Mouse (Mus musculus) hindbrain, embryonic 13.5 days (tissue): Measurements from ENCODE around the gene Cmc1. TPM values are rescaled to one million over a fixed set of nuclear protein-coding genes. Genes with fewer than 3 reads are reported as not detected.
A peak's percentile ranks its signal among the peaks of the same experiment; 100 is the strongest.

Source experiments
- ATAC-seq: fragments of 200-750 bp; cut with Nextera tagmentation; 2 replicates; pipeline ENCODE4 v1.8.0; 2017; ENCODE audit warnings: moderate TSS enrichment; ENCODE audit not compliant: low FRiP score
- H3K27ac ChIP-seq: fragments of 300-500 bp; sonication (generic); 2 replicates; pipeline ENCODE4 v1.5.1; 2015; ENCODE audit warnings: inconsistent platforms, mild to moderate bottlenecking, moderate library complexity
- H3K27me3 ChIP-seq: fragments of 300-500 bp; sonication (generic); 2 replicates; pipeline ENCODE4 v1.6.1; 2015; ENCODE audit warnings: mild to moderate bottlenecking, inconsistent platforms
- H3K36me3 ChIP-seq: fragments of 300-500 bp; sonication (generic); 2 replicates; pipeline ENCODE4 v1.6.1; 2015; ENCODE audit warnings: mild to moderate bottlenecking, inconsistent platforms
- H3K4me1 ChIP-seq: fragments of 300-500 bp; sonication (generic); replicated peaks from 2 replicates; pipeline ENCODE4 v1.6.1; 2015; ENCODE audit warnings: inconsistent platforms
- H3K4me2 ChIP-seq: fragments of 300-500 bp; sonication (generic); 2 replicates; pipeline ENCODE4 v1.6.1; 2015; ENCODE audit warnings: inconsistent platforms, mild to moderate bottlenecking, moderate library complexity
- H3K4me3 ChIP-seq: fragments of 300-500 bp; sonication (generic); 2 replicates; pipeline ENCODE4 v1.5.1; 2015; ENCODE audit warnings: mild to moderate bottlenecking, inconsistent platforms
- H3K9ac ChIP-seq: fragments of 300-500 bp; sonication (generic); 2 replicates; pipeline ENCODE4 v1.6.1; 2015; ENCODE audit warnings: mild to moderate bottlenecking, inconsistent platforms
- H3K9me3 ChIP-seq: fragments of 300-500 bp; sonication (generic); 2 replicates; pipeline ENCODE4 v1.6.1; 2016; ENCODE audit warnings: inconsistent platforms
- WGBS: fragments of 180-500 bp; shearing (Covaris S2); methylation state at CpG from one replicate; pipeline ENCODE4 v1.1.7; 2015; 5-methylcytosine and 5-hydroxymethylcytosine counted together
- polyA plus RNA-seq: library from polyadenylated mRNA; unstranded; fragments of >200 nt; fragmentation: Nextera tagmentation; extraction: Ambion mirVana; gene quantifications from 2 replicates; pipeline ENCODE4 v1.2.1, GENCODE M21; 2015

The Cmc1 gene
- polyA plus RNA-seq, 1 experiment from 2014 or later: 39.5 TPM

- ATAC-seq: no peak
- Histone ChIP-seq H3K36me3 (0 out of 2 replicates have a peak, but pooled peaks cover 3% of the 10 kb centered on the region), H3K9me3 (no peaks in the 10 kb centered on the region), H3K4me1 (peaks cover 22% of the 10 kb centered on the region), H3K27ac (no peak overlapping the region), H3K9ac (no peak overlapping the region), H3K4me3 (no peak overlapping the region), H3K27me3 (no peaks in the 10 kb centered on the region), H3K4me2 (no peak overlapping the region)
- WGBS: 36% methylated on average over 4 of the region's 4 CpGs
These were observed 41.4 kb downstream of the Cmc1 start for GRCm38 (mm10) chr9:118108527-118109011.

DNA sequence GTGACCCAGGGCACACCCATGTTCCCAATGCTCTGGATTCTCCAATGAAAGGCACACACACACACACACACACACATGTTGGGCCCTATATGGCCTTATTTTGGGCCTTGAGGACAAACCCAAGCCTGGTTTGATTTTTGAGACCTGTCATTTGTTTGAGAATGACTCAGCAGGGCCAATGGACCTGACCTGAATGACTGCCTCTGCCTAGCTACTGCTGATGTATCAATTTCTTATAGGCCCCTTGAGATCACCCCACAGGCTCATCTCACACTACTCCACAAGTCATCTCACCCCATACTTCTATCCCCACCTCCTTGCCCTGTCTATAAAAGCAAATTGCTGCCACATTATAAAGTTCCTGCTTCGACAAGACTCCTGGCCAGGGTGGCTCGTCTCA, 48.2 kb downstream of the Cmc1 start:
- no peak for ATAC-seq
- H3K4me3 ChIP-seq: no peak overlapping the region
- H3K4me2 ChIP-seq: no peak overlapping the region
- H3K27me3 ChIP-seq: no peaks in the 10 kb centered on the region
- H3K9me3 ChIP-seq: no peaks in the 10 kb centered on the region
- H3K9ac ChIP-seq: no peak overlapping the region
- H3K27ac ChIP-seq: no peak overlapping the region
- no peaks in the 10 kb centered on the region for H3K36me3 ChIP-seq
- WGBS: 90% methylated on average over 2 of the region's 2 CpGs
- H3K4me1 ChIP-seq: peaks cover 9% of the 10 kb centered on the region; the same call in 1 of the 2 replicates

- Histone ChIP-seq H3K9me3 (no peaks in the 10 kb centered on the region), H3K4me2 (no peak overlapping the region), H3K27me3 (no peaks in the 10 kb centered on the region), H3K4me1 (peaks cover 3% of the 10 kb centered on the region; the same call in 1 of the 2 replicates), H3K4me3 (no peak overlapping the region), H3K27ac (no peak overlapping the region), H3K9ac (no peak overlapping the region), H3K36me3 (no peaks in the 10 kb centered on the region)
- no peak for ATAC-seq
- WGBS: 98% methylated on average over 2 of the region's 2 CpGs
These were observed 49.5 kb downstream of the Cmc1 start for GRCm38 (mm10) chr9:118100484-118100883.

GRCm38 (mm10) chr9:118099395-118099794, 50.6 kb downstream of the Cmc1 start:
- no peaks in the 10 kb centered on the region for H3K9me3 ChIP-seq
- H3K4me3 ChIP-seq: no peak overlapping the region
- peaks cover 3% of the 10 kb centered on the region; the same call in 1 of the 2 replicates for H3K4me1 ChIP-seq
- no peaks in the 10 kb centered on the region for H3K27me3 ChIP-seq
- H3K36me3 ChIP-seq: no peaks in the 10 kb centered on the region
- WGBS: 60% methylated on average over 4 of the region's 4 CpGs
- H3K9ac ChIP-seq: no peak overlapping the region
- no peak overlapping the region for H3K4me2 ChIP-seq
- no peak overlapping the region for H3K27ac ChIP-seq
- ATAC-seq: no peak

- H3K4me1 ChIP-seq: peaks cover 9% of the 10 kb centered on the region
- no peaks in the 10 kb centered on the region for H3K36me3 ChIP-seq
- ATAC-seq: no peak
- no peak overlapping the region for H3K9ac ChIP-seq
- H3K9me3 ChIP-seq: no peaks in the 10 kb centered on the region
- no peak overlapping the region for H3K4me2 ChIP-seq
- WGBS: 41% methylated on average over 4 of the region's 4 CpGs
- H3K27me3 ChIP-seq: no peaks in the 10 kb centered on the region
- no peak overlapping the region for H3K4me3 ChIP-seq
- no peak overlapping the region for H3K27ac ChIP-seq
These were observed 66.1 kb downstream of the Cmc1 start for GRCm38 (mm10) chr9:118083834-118084233.

GRCm38 (mm10) chr9:118082575-118083431, 67.2 kb downstream of the Cmc1 start:
- H3K4me3 ChIP-seq: peak overlapping the region; percentile 21
- no peak overlapping the region for H3K27ac ChIP-seq
- no peaks in the 10 kb centered on the region for H3K27me3 ChIP-seq
- 31% methylated on average over 22 of the region's 22 CpGs for WGBS
- H3K4me1 ChIP-seq: peaks cover 9% of the 10 kb centered on the region
- H3K9me3 ChIP-seq: no peaks in the 10 kb centered on the region
- H3K9ac ChIP-seq: peak overlapping the region; percentile 49
- H3K4me2 ChIP-seq: peak overlapping the region; percentile 50
- no peaks in the 10 kb centered on the region for H3K36me3 ChIP-seq
- ATAC-seq: no peak

GRCm38 (mm10) chr9:118073358-118073757, 76.6 kb downstream of the Cmc1 start:
- no peak overlapping the region for H3K4me2 ChIP-seq
- H3K27ac ChIP-seq: no peak overlapping the region
- no peak for ATAC-seq
- no peaks in the 10 kb centered on the region for H3K9me3 ChIP-seq
- H3K4me3 ChIP-seq: no peak overlapping the region
- H3K4me1 ChIP-seq: no peaks in the 10 kb centered on the region
- WGBS: 95% methylated on average over 3 of the region's 3 CpGs
- peaks cover 24% of the 10 kb centered on the region for H3K36me3 ChIP-seq
- H3K27me3 ChIP-seq: no peaks in the 10 kb centered on the region
- no peak overlapping the region for H3K9ac ChIP-seq

DNA sequence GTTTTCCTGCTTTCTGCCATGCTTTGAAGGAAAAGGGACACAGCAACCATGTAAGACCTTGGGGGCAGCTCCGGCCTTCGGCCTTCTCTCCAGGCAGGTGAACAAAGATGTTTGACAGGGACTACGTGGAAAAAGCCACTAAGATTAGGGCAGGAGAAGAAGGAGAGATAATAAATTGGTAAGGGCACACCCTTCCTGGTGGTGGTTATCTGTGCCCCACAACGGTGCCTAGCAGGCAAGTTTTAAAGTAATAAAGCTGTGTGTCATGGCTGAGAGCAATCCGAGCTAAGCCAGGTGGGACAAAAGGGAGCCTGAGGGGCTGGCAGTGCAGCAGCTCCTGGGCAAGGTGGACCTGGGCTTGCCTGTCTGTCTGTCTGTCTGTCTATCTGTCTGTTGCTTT, 77.9 kb downstream of the Cmc1 start:
- Histone ChIP-seq H3K4me3 (no peak overlapping the region), H3K27me3 (no peaks in the 10 kb centered on the region), H3K27ac (no peak overlapping the region), H3K9ac (no peak overlapping the region), H3K36me3 (peaks cover 35% of the 10 kb centered on the region), H3K4me1 (no peaks in the 10 kb centered on the region), H3K9me3 (no peaks in the 10 kb centered on the region), H3K4me2 (no peak overlapping the region)
- ATAC-seq: no peak
- 93% methylated on average over 5 of the region's 5 CpGs for WGBS

DNA sequence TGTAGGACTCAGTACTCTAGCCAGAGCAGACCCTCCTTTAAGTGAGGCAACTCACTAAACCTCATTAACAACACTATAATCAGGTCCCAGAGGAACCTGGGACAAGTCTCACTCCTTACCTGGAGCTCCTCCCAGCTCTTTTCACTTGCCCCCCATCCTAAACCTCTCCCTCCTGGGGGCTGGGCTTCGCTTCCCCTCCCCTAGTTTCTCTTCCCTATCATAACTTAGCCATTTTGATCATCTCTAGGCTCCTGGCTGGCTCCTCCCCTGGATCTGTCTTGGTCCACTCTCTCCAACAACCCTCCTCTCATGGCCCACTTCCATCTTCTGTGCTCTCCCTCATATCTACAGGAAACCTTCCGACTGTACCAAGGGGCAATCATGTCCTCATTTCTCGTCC, 78.6 kb downstream of the Cmc1 start:
- Histone ChIP-seq H3K36me3 (peaks cover 42% of the 10 kb centered on the region), H3K9me3 (no peaks in the 10 kb centered on the region)
- 85% methylated on average over 3 of the region's 3 CpGs for WGBS

GRCm38 (mm10) chr9:118070442-118070841, 79.5 kb downstream of the Cmc1 start:
- Histone ChIP-seq H3K4me2 (no peak overlapping the region), H3K9me3 (no peaks in the 10 kb centered on the region), H3K4me3 (no peak overlapping the region), H3K27ac (no peak overlapping the region), H3K27me3 (no peaks in the 10 kb centered on the region), H3K36me3 (peaks cover 47% of the 10 kb centered on the region), H3K4me1 (no peaks in the 10 kb centered on the region), H3K9ac (no peak overlapping the region)
- no peak for ATAC-seq
- 96% methylated on average over 6 of the region's 6 CpGs for WGBS

More for the DNA sequence above, 78.6 kb downstream of the Cmc1 start:
- no peak overlapping the region for H3K4me2 ChIP-seq
- no peak for ATAC-seq
- H3K27ac ChIP-seq: no peak overlapping the region
- no peak overlapping the region for H3K4me3 ChIP-seq
- no peak overlapping the region for H3K9ac ChIP-seq
- H3K4me1 ChIP-seq: no peaks in the 10 kb centered on the region
- H3K27me3 ChIP-seq: no peaks in the 10 kb centered on the region

DNA sequence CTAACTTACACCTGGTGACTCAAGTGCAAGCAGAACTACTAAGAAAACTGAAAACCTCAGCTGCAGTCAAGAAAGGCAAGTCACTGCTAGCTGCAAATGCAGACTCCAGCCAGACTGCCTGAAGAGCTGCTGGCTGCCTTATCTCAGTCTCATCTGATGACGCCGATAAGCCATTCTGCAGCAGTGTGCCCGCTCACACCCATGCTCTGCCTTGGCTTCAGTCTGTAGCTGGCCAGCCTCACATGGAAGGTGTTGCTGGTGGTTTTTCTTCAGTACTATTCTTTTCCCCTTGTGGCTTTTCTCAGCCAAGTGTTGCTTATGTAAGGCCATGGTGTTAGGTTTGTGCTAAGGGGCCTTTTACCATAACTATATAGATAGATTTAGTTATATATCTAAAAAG, 90.9 kb downstream of the Cmc1 start:
- no peak overlapping the region for H3K4me3 ChIP-seq
- H3K9ac ChIP-seq: no peak overlapping the region
- no peaks in the 10 kb centered on the region for H3K4me1 ChIP-seq
- no peak overlapping the region for H3K4me2 ChIP-seq
- H3K9me3 ChIP-seq: no peaks in the 10 kb centered on the region
- H3K36me3 ChIP-seq: peaks cover 42% of the 10 kb centered on the region
- H3K27me3 ChIP-seq: no peaks in the 10 kb centered on the region
- ATAC-seq: no peak
- no peak overlapping the region for H3K27ac ChIP-seq
- 94% methylated on average over 3 of the region's 3 CpGs for WGBS

GRCm38 (mm10) chr9:118053286-118053685, 96.7 kb downstream of the Cmc1 start:
- ATAC-seq: no peak
- H3K4me2 ChIP-seq: no peak overlapping the region
- no peak overlapping the region for H3K27ac ChIP-seq
- H3K4me3 ChIP-seq: no peak overlapping the region
- no peaks in the 10 kb centered on the region for H3K27me3 ChIP-seq
- 46% methylated on average over 1 of the region's 1 CpGs for WGBS
- H3K4me1 ChIP-seq: no peaks in the 10 kb centered on the region
- H3K36me3 ChIP-seq: peaks cover 38% of the 10 kb centered on the region
- H3K9ac ChIP-seq: no peak overlapping the region
- no peaks in the 10 kb centered on the region for H3K9me3 ChIP-seq

DNA sequence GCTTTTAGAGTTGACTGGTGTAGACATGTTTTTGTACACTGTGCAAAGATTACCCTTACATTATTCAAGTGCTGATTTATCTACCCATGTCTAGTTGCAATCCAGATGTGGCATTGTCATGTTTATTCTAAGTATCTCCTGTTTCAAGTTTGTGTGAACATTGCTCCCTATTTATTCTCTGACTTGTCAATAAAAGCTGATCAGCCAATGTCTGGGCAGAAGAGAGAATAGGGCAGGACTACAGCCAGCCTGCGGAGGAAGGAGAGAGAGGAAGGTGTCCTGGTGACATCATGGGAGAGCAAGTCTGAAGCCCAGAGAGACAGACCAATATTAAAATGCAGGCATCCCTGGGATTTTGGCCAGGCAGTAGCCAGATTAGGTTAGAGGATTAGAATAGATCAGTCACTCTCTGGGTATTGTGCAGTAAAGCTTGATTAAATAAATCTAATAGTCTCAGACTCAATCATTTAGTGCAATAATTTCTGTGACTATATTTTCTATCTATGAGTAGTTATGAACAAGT, 104.9 kb downstream of the Cmc1 start:
- no peak overlapping the region for H3K9ac ChIP-seq
- H3K4me2 ChIP-seq: no peak overlapping the region
- H3K4me3 ChIP-seq: no peak overlapping the region
- 60% methylated on average over 1 of the region's 1 CpGs for WGBS
- peaks cover 7% of the 10 kb centered on the region for H3K36me3 ChIP-seq
- ATAC-seq: no peak
- H3K4me1 ChIP-seq: peaks cover 33% of the 10 kb centered on the region
- H3K27ac ChIP-seq: no peak overlapping the region
- H3K27me3 ChIP-seq: no peaks in the 10 kb centered on the region
- H3K9me3 ChIP-seq: no peaks in the 10 kb centered on the region
